Mouse (Mus musculus) CH12.LX (cell line): ENCODE results near the gene Dscam.

Experiments
- CTCF ChIP-seq, 2 experiments: IDR thresholded peaks in 1 of 2; conservative IDR thresholded peaks in 1 of 2; 2 replicates each; pipeline ENCODE4 v1.5.1; 2011 to 2012; ENCODE audit warnings: low read depth in 2 of 2, low read length in 2 of 2, improper control_type of control experiment in 1 of 2, inconsistent platforms in 1 of 2, mild to moderate bottlenecking in 1 of 2, moderate library complexity in 1 of 2
- ELF1 ChIP-seq: IDR thresholded peaks from 2 replicates; pipeline ENCODE4 v1.6.1; 2014; ENCODE audit warnings: low read depth, mild to moderate bottlenecking, inconsistent platforms, low read length, improper control_type of control experiment
- EP300 ChIP-seq: IDR thresholded peaks from 2 replicates; pipeline ENCODE4 v1.6.1; 2011; ENCODE audit warnings: low read length, improper control_type of control experiment
- MAFK ChIP-seq: IDR thresholded peaks from 2 replicates; pipeline ENCODE4 v1.6.1; 2011; ENCODE audit warnings: low read length, improper control_type of control experiment; ENCODE audit not compliant: insufficient replicate concordance
- TBP ChIP-seq: conservative IDR thresholded peaks from 2 replicates; pipeline ENCODE4 v1.6.1; 2011; ENCODE audit warnings: low read depth, low read length, improper control_type of control experiment
- USF2 ChIP-seq: conservative IDR thresholded peaks from 2 replicates; pipeline ENCODE4 v1.6.1; 2011; ENCODE audit warnings: low read depth, low read length, improper control_type of control experiment
- ZC3H11A ChIP-seq: IDR thresholded peaks from 2 replicates; pipeline ENCODE4 v1.6.1; 2012; ENCODE audit warnings: low read depth, mild to moderate bottlenecking, inconsistent platforms, low read length, improper control_type of control experiment

DNA sequence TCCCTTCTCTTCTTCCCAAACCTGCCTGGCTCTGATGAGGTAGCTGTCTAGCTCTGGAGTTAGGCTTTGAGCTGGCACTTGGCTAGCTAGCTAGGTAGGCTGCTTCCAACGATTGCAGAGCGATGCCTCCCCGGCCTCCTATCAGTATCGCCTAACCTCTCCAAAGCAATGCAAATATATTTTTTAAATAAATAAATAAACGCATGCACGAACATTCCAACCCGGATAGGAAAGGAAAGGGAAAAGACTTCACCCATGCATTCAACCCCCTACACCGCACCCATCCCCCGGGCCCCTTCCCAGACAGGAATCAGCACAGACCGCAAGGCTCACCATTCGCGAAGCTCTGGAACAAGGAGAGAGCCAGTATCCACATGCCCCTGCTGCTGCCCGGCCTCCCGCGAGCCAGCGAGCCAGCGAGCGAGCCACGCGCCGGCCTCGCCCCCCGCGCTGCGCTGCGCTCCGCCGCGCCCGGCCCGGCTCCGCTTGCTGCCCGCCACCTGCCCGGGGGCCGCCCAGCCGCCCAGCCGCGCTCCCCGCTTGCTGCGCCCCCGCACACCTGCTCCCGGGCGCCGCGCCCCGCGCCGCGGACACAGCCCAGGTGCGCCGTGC, 545 bp downstream of the Dscam start:
- TF ChIP-seq TBP (no peak), MAFK (no peak), EP300 (no peak), ELF1 (no peak), ZC3H11A (no peak), CTCF (conservative IDR thresholded peaks at IDR 0.05 in 1 of 2, IDR thresholded peaks at IDR 0.05 in 1 of 2; ENCODE audit: low read depth in 2 of 2, low read length in 2 of 2) (no peak), USF2 (no peak)
